Mouse (Mus musculus): ENCODE measurements around the gene Dop1b. TPM values are rescaled to one million over a fixed set of nuclear protein-coding genes. Genes with fewer than 3 reads are reported as not detected.

Dop1b gene
- polyA plus RNA-seq, 1 experiment = 49.2 TPM

- no peak overlapping the region for H3K4me3 ChIP-seq (replicated peaks; ENCODE audit: control insufficient read depth, low read depth, low read length)
- TF ChIP-seq CTCF (IDR thresholded peaks at IDR 0.05; ENCODE audit: control insufficient read depth, insufficient read depth, low read length) = no peak
- H3K27ac ChIP-seq (ENCODE audit: control insufficient read depth, insufficient read depth, low read depth, low read length, poor library complexity) = no peak overlapping the region
- WGBS = 85% methylated on average over 8 of the region's 8 CpGs
- H3K4me1 ChIP-seq (ENCODE audit: control insufficient read depth, insufficient read depth, low read length) = no peaks in the 10 kb centered on the region
Observed at GRCm38 (mm10) chr16:93731310-93731709, 19.6 kb downstream of the Dop1b start.

GRCm38 (mm10) chr16:93732875-93733569 is 21.3 kb downstream of the Dop1b start:
- no peak overlapping the region for H3K27ac ChIP-seq (ENCODE audit: control insufficient read depth, insufficient read depth, low read depth, low read length, poor library complexity)
- WGBS = 89% methylated on average over 18 of the region's 18 CpGs
- H3K4me1 ChIP-seq (ENCODE audit: control insufficient read depth, insufficient read depth, low read length) = no peaks in the 10 kb centered on the region
- TF ChIP-seq CTCF (IDR thresholded peaks at IDR 0.05; ENCODE audit: control insufficient read depth, insufficient read depth, low read length) = no peak
- TF ChIP-seq POLR2A (IDR thresholded peaks at IDR 0.05; ENCODE audit: borderline replicate concordance, control insufficient read depth, low read depth, low read length) = no peak
- H3K4me3 ChIP-seq (replicated peaks; ENCODE audit: control insufficient read depth, low read depth, low read length) = no peak overlapping the region

- H3K27ac ChIP-seq (ENCODE audit: control insufficient read depth, insufficient read depth, low read depth, low read length, poor library complexity) = no peak overlapping the region
- H3K4me1 ChIP-seq (ENCODE audit: control insufficient read depth, insufficient read depth, low read length) = peaks cover 2% of the 10 kb centered on the region; the same call in 1 of the 2 replicates
- WGBS = 93% methylated on average over 11 of the region's 11 CpGs
- TF ChIP-seq POLR2A (IDR thresholded peaks at IDR 0.05; ENCODE audit: borderline replicate concordance, control insufficient read depth, low read depth, low read length) (no peak), CTCF (IDR thresholded peaks at IDR 0.05; ENCODE audit: control insufficient read depth, insufficient read depth, low read length) (no peak)
- no peak overlapping the region for H3K4me3 ChIP-seq (replicated peaks; ENCODE audit: control insufficient read depth, low read depth, low read length)
Observed at GRCm38 (mm10) chr16:93739251-93739650, 27.5 kb downstream of the Dop1b start.

- no peak overlapping the region for H3K27ac ChIP-seq (ENCODE audit: control insufficient read depth, insufficient read depth, low read depth, low read length, poor library complexity)
- WGBS = 84% methylated on average over 1 of the region's 1 CpGs
- no peak for TF ChIP-seq POLR2A (IDR thresholded peaks at IDR 0.05; ENCODE audit: borderline replicate concordance, control insufficient read depth, low read depth, low read length)
- TF ChIP-seq CTCF (IDR thresholded peaks at IDR 0.05; ENCODE audit: control insufficient read depth, insufficient read depth, low read length) = no peak
- peaks cover 2% of the 10 kb centered on the region; the same call in 1 of the 2 replicates for H3K4me1 ChIP-seq (ENCODE audit: control insufficient read depth, insufficient read depth, low read length)
- H3K4me3 ChIP-seq (replicated peaks; ENCODE audit: control insufficient read depth, low read depth, low read length) = no peak overlapping the region
Observed at GRCm38 (mm10) chr16:93742903-93743302, 31.2 kb downstream of the Dop1b start.

- H3K4me3 ChIP-seq (replicated peaks; ENCODE audit: control insufficient read depth, low read depth, low read length) = no peak overlapping the region
- peaks cover 2% of the 10 kb centered on the region; the same call in 1 of the 2 replicates for H3K4me1 ChIP-seq (ENCODE audit: control insufficient read depth, insufficient read depth, low read length)
- peak overlapping the region; percentile 10; the same call in 1 of the 2 replicates for H3K27ac ChIP-seq (ENCODE audit: control insufficient read depth, insufficient read depth, low read depth, low read length, poor library complexity)
- 60% methylated on average over 5 of the region's 5 CpGs for WGBS
- no peak for TF ChIP-seq CTCF (IDR thresholded peaks at IDR 0.05; ENCODE audit: control insufficient read depth, insufficient read depth, low read length)
- no peak for TF ChIP-seq POLR2A (IDR thresholded peaks at IDR 0.05; ENCODE audit: borderline replicate concordance, control insufficient read depth, low read depth, low read length)
Observed at GRCm38 (mm10) chr16:93744049-93744490, 32.4 kb downstream of the Dop1b start.

GRCm38 (mm10) chr16:93744804-93745340 is 33.2 kb downstream of the Dop1b start:
- no peak for TF ChIP-seq CTCF (IDR thresholded peaks at IDR 0.05; ENCODE audit: control insufficient read depth, insufficient read depth, low read length)
- no peak for TF ChIP-seq POLR2A (IDR thresholded peaks at IDR 0.05; ENCODE audit: borderline replicate concordance, control insufficient read depth, low read depth, low read length)
- 58% methylated on average over 10 of the region's 10 CpGs for WGBS
- no peak overlapping the region for H3K4me3 ChIP-seq (replicated peaks; ENCODE audit: control insufficient read depth, low read depth, low read length)
- H3K4me1 ChIP-seq (ENCODE audit: control insufficient read depth, insufficient read depth, low read length) = peaks cover 2% of the 10 kb centered on the region; the same call in 1 of the 2 replicates
- peak overlapping the region; percentile 82 for H3K27ac ChIP-seq (ENCODE audit: control insufficient read depth, insufficient read depth, low read depth, low read length, poor library complexity)

GRCm38 (mm10) chr16:93746397-93746796 is 34.7 kb downstream of the Dop1b start:
- peaks cover 2% of the 10 kb centered on the region; the same call in 1 of the 2 replicates for H3K4me1 ChIP-seq (ENCODE audit: control insufficient read depth, insufficient read depth, low read length)
- no peak for TF ChIP-seq POLR2A (IDR thresholded peaks at IDR 0.05; ENCODE audit: borderline replicate concordance, control insufficient read depth, low read depth, low read length)
- no peak for TF ChIP-seq CTCF (IDR thresholded peaks at IDR 0.05; ENCODE audit: control insufficient read depth, insufficient read depth, low read length)
- no peak overlapping the region for H3K4me3 ChIP-seq (replicated peaks; ENCODE audit: control insufficient read depth, low read depth, low read length)
- WGBS = 82% methylated on average over 8 of the region's 8 CpGs
- H3K27ac ChIP-seq (ENCODE audit: control insufficient read depth, insufficient read depth, low read depth, low read length, poor library complexity) = no peak overlapping the region

- peak; percentile 48 for TF ChIP-seq CTCF (IDR thresholded peaks at IDR 0.05; ENCODE audit: control insufficient read depth, insufficient read depth, low read length)
- TF ChIP-seq POLR2A (IDR thresholded peaks at IDR 0.05; ENCODE audit: borderline replicate concordance, control insufficient read depth, low read depth, low read length) = no peak
- H3K4me1 ChIP-seq (ENCODE audit: control insufficient read depth, insufficient read depth, low read length) = peaks cover 4% of the 10 kb centered on the region; the same call in 1 of the 2 replicates
- no peak overlapping the region for H3K4me3 ChIP-seq (replicated peaks; ENCODE audit: control insufficient read depth, low read depth, low read length)
- WGBS = 90% methylated on average over 4 of the region's 4 CpGs
- H3K27ac ChIP-seq (ENCODE audit: control insufficient read depth, insufficient read depth, low read depth, low read length, poor library complexity) = no peak overlapping the region
Observed at GRCm38 (mm10) chr16:93746957-93747356, 35.3 kb downstream of the Dop1b start.
